Mouse (Mus musculus): ENCODE data around the gene Gm10376.
A peak's percentile ranks its signal among the peaks of the same experiment; 100 is the strongest.
"Not testable (repeated sequence)": the region's sequence is repeated elsewhere in the genome, so short reads cannot be mapped to it uniquely, and the experiment has no call there.

The Gm10376 gene

GRCm38 (mm10) chr14:43015528-43015927 lies at the start of gene Gm10376:
Gm10376 (minus strand) TSS chr14:43015628.
- not testable (repeated sequence) for DNase-seq

GRCm38 (mm10) chr14:43060179-43060578 lies 44.8 kb upstream of the Gm10376 start:
- DNase-seq, result peak; percentile 3

- not testable (repeated sequence) for DNase-seq
Observed at GRCm38 (mm10) chr14:43058063-43058462, 42.6 kb upstream of the Gm10376 start.

GRCm38 (mm10) chr14:42993524-42993923 lies 21.9 kb downstream of the Gm10376 start, which contains the start of gene Gm8082:
Gm8082 (minus strand) TSS chr14:42993624.
- DNase-seq, result not testable (repeated sequence)
